25 mouse cellular contexts compared by ENCODE assay signal in genomic region chr10:60118464-60118863, GRCm38 (mm10). TPM values are rescaled to one million over a fixed set of nuclear protein-coding genes. Genes with fewer than 3 reads are reported as not detected.
DNase-seq lines count a peak whose midpoint lies in the region; ATAC-seq lines count a peak whose summit lies in the region.
"Had no signal": no experiment of that assay in that cellular context is flagged by ENCODE, and none has a peak within 500 bp of the region (broad histone marks: within the 10 kb centered on the region; RNA-seq: fewer than 3 reads in every experiment).

No protein-coding gene starts in this region.

- peak; percentile 22 to 42 for DNase-seq in lung, adult 18-20 months
- DNase-seq in lung, postnatal 10 days = no peak
- no peak for DNase-seq in midbrain, embryonic 14.5 days
- peak; percentile 44 for DNase-seq in lung, postnatal 36 days
- DNase-seq in right cerebral cortex, postnatal 10 days (ENCODE audit: low spot score in 2 of 2) = no peak
- DNase-seq: adrenal gland, adult 2 months; adrenal gland, postnatal 14 days; cerebellum, adult 11 months; cerebellum, adult 2 months; cerebellum, adult 9-11 months; cerebellum, postnatal 25 days; embryo, embryonic 11 days; gastrocnemius, postnatal 10 days; gastrocnemius, postnatal 36 days; heart, adult 11 months had no signal

- H3K4me1 ChIP-seq in hindbrain, embryonic 15.5 days (replicated peaks) = peaks cover 46% of the 10 kb centered on the region
- peaks cover 33% of the 10 kb centered on the region for H3K4me1 ChIP-seq in hindbrain, embryonic 12.5 days
- peaks cover 35% of the 10 kb centered on the region for H3K4me1 ChIP-seq in midbrain, embryonic 16.5 days (ENCODE audit: control insufficient read depth, insufficient read depth, low read length)
- H3K4me1 ChIP-seq in midbrain, embryonic 14.5 days (ENCODE audit: control insufficient read depth, insufficient read depth, low read length) = peaks cover 35% of the 10 kb centered on the region

- no peak overlapping the region for H3K4me3 ChIP-seq in hindbrain, embryonic 15.5 days
- no peak overlapping the region for H3K4me3 ChIP-seq in hindbrain, embryonic 12.5 days
- H3K4me3 ChIP-seq in midbrain, embryonic 16.5 days (ENCODE audit: low read depth, low read length) = no peak overlapping the region
- no peak overlapping the region for H3K4me3 ChIP-seq in midbrain, embryonic 14.5 days (replicated peaks; ENCODE audit: low read depth, low read length)
- H3K4me3 ChIP-seq: embryonic facial prominence, embryonic 15.5 days; forebrain, embryonic 12.5 days; hindbrain, embryonic 13.5 days had no signal

- no peak for ATAC-seq in hindbrain, embryonic 15.5 days (ENCODE audit: low FRiP score, low read depth)
- ATAC-seq in hindbrain, embryonic 12.5 days (ENCODE audit: low FRiP score) = no peak
- no peak for ATAC-seq in midbrain, embryonic 16.5 days
- no peak for ATAC-seq in midbrain, embryonic 14.5 days (ENCODE audit: low FRiP score, low TSS enrichment)
- ATAC-seq: CD4-positive, CD25-positive, alpha-beta regulatory T cell, adult 4 months; forebrain, embryonic 16.5 days; hindbrain, postnatal 0 days had no signal

- WGBS in hindbrain, embryonic 15.5 days = 73% methylated on average over 7 of the region's 7 CpGs
- WGBS in hindbrain, embryonic 12.5 days = 64% methylated on average over 7 of the region's 7 CpGs
- 48% methylated on average over 7 of the region's 7 CpGs for WGBS in midbrain, embryonic 16.5 days
- 56% methylated on average over 7 of the region's 7 CpGs for WGBS in midbrain, embryonic 14.5 days

- no peak overlapping the region for H3K4me2 ChIP-seq in hindbrain, embryonic 15.5 days
- H3K4me2 ChIP-seq in hindbrain, embryonic 12.5 days (replicated peaks) = no peak overlapping the region
- no peak overlapping the region for H3K4me2 ChIP-seq in midbrain, embryonic 16.5 days (ENCODE audit: low read length)
- no peak overlapping the region for H3K4me2 ChIP-seq in midbrain, embryonic 14.5 days (ENCODE audit: low read length)
- H3K4me2 ChIP-seq: embryonic facial prominence, embryonic 15.5 days; forebrain, embryonic 12.5 days; heart, embryonic 11.5 days; hindbrain, embryonic 13.5 days had no signal

- no peaks in the 10 kb centered on the region for H3K9me3 ChIP-seq in hindbrain, embryonic 15.5 days
- no peaks in the 10 kb centered on the region for H3K9me3 ChIP-seq in hindbrain, embryonic 12.5 days (replicated peaks)
- H3K9me3 ChIP-seq in midbrain, embryonic 16.5 days (replicated peaks; ENCODE audit: control insufficient read depth, low read length, poor library complexity, severe bottlenecking) = no peaks in the 10 kb centered on the region
- H3K9me3 ChIP-seq in midbrain, embryonic 14.5 days (ENCODE audit: control insufficient read depth, low read length) = no peaks in the 10 kb centered on the region
- H3K9me3 ChIP-seq: embryonic facial prominence, embryonic 15.5 days; forebrain, embryonic 12.5 days; hindbrain, embryonic 13.5 days had no signal

- H3K27me3 ChIP-seq in hindbrain, embryonic 15.5 days = no peaks in the 10 kb centered on the region
- no peaks in the 10 kb centered on the region for H3K27me3 ChIP-seq in hindbrain, embryonic 12.5 days
- no peaks in the 10 kb centered on the region for H3K27me3 ChIP-seq in midbrain, embryonic 16.5 days (ENCODE audit: control insufficient read depth, insufficient read depth, low read depth, low read length)
- no peaks in the 10 kb centered on the region for H3K27me3 ChIP-seq in midbrain, embryonic 14.5 days (ENCODE audit: control insufficient read depth, insufficient read depth, low read length)
- H3K27me3 ChIP-seq: embryonic facial prominence, embryonic 15.5 days; forebrain, embryonic 12.5 days; hindbrain, embryonic 13.5 days had no signal

- 0 out of 2 replicates have a peak overlapping the region, but pooled peaks have one; percentile 15 for H3K27ac ChIP-seq in hindbrain, embryonic 15.5 days (replicated peaks)
- no peak overlapping the region for H3K27ac ChIP-seq in hindbrain, embryonic 12.5 days
- H3K27ac ChIP-seq in midbrain, embryonic 16.5 days (ENCODE audit: low read length) = no peak overlapping the region
- H3K27ac ChIP-seq in midbrain, embryonic 14.5 days (replicated peaks; ENCODE audit: low read depth, low read length) = no peak overlapping the region
- H3K27ac ChIP-seq: embryonic facial prominence, embryonic 15.5 days; forebrain, embryonic 12.5 days; hindbrain, embryonic 13.5 days; hindbrain, postnatal 0 days had no signal

- H3K36me3 ChIP-seq in hindbrain, embryonic 15.5 days = peaks cover 16% of the 10 kb centered on the region
- peaks cover 9% of the 10 kb centered on the region; the same call in 1 of the 2 replicates for H3K36me3 ChIP-seq in hindbrain, embryonic 12.5 days
- peaks cover 5% of the 10 kb centered on the region; the same call in 1 of the 2 replicates for H3K36me3 ChIP-seq in midbrain, embryonic 16.5 days (ENCODE audit: control insufficient read depth, insufficient read depth, low read length)
- peaks cover 10% of the 10 kb centered on the region for H3K36me3 ChIP-seq in midbrain, embryonic 14.5 days (ENCODE audit: control insufficient read depth, insufficient read depth, low read length)
- H3K36me3 ChIP-seq: embryonic facial prominence, embryonic 15.5 days; forebrain, embryonic 12.5 days had no signal

- H3K9ac ChIP-seq in hindbrain, embryonic 15.5 days = no peak overlapping the region
- H3K9ac ChIP-seq in hindbrain, embryonic 12.5 days = no peak overlapping the region
- H3K9ac ChIP-seq in midbrain, embryonic 16.5 days (ENCODE audit: low read depth, low read length) = 0 out of 2 replicates have a peak overlapping the region, but pooled peaks have one; percentile 6
- no peak overlapping the region for H3K9ac ChIP-seq in midbrain, embryonic 14.5 days (replicated peaks; ENCODE audit: low read length)
- H3K9ac ChIP-seq: embryonic facial prominence, embryonic 15.5 days; forebrain, embryonic 12.5 days; hindbrain, embryonic 13.5 days had no signal

RNA-seq across cellular contexts. Expression of gene Spock2, which starts 12.4 kb away (rescaled TPM):
- 106 and 113 TPM in 2 replicates for polyA plus RNA-seq in hindbrain, embryonic 15.5 days (2015; fragmentation: Nextera tagmentation; extraction: Ambion mirVana)
- polyA plus RNA-seq in hindbrain, embryonic 12.5 days (2016; fragmentation: Nextera tagmentation; extraction: Ambion mirVana) = 35.4 and 38.6 TPM in 2 replicates
- 115 and 129 TPM in 2 replicates for polyA plus RNA-seq in midbrain, embryonic 16.5 days (2015; fragmentation: Nextera tagmentation; extraction: Ambion mirVana)
- polyA plus RNA-seq in midbrain, embryonic 14.5 days (2014; fragmentation: Nextera tagmentation; extraction: Ambion mirVana) = 67.3 and 67.5 TPM in 2 replicates

Comparison
In these comparisons a context has a peak if more than half of its experiments do, and no peak if none do; other contexts are left out.
1. DNase-seq: peak in lung, adult 18-20 months (2 of 2) and lung, postnatal 36 days (single experiment); none in lung, postnatal 10 days (single experiment), midbrain, embryonic 14.5 days (single experiment) and right cerebral cortex, postnatal 10 days (0 of 2).